Mouse (Mus musculus): ENCODE measurements around the gene Ikzf1. TPM values are rescaled to one million over a fixed set of nuclear protein-coding genes. Genes with fewer than 3 reads are reported as not detected.

The Ikzf1 gene
- polyA plus RNA-seq, 1 experiment from 2014 or later = 15.1 TPM

DNA sequence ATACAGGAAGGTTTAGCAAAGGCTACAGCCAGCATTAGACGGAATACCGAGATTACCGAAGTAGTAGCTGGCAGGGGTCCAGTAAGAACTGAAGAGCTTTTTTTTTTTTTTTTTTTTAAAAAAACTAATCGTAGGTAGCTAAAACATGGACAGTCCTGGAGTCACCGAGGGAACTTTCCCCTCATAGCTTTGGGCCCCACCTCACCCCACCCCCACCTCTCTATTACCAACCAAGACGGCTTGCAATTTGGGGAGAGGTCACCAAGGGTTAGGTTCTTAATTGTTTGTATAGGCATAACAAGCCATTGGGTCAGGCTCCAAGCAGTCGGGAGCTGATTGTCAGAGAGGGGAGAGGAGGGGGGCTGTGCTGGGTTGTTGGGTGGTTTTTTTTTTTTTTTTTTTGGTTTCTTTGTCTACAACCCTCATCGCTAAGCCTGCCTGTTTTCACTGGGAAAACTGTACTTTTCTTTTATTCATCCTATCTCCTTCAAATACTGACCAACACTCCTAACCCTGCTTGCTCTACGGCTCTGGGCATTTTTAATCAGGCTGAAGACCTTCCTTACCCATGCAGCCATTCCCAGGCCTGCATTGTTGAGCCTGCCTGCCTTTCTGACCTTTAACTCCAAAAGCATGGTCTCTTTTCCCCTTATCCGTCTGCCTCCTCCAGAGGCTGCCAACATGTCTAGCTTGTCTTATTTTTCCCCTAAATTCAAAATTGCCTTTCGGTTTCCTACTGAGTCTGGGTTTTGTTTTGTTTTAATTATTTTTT is 124.8 kb downstream of the Ikzf1 start:
- H3K9ac ChIP-seq (ENCODE audit: low read length) = peak overlapping the region; percentile 91
- H3K4me3 ChIP-seq (ENCODE audit: low read length) = peak overlapping the region; percentile 90
- H3K4me2 ChIP-seq (ENCODE audit: low read depth, low read length) = peak overlapping the region; percentile 94
- 11% methylated on average over 11 of the region's 11 CpGs for WGBS
- peak overlapping the region; percentile 100 for H3K27ac ChIP-seq (ENCODE audit: low read length)
- ATAC-seq (replicated peaks; ENCODE audit: extremely low read depth, insufficient read depth, low FRiP score) = peak; percentile 12
- no peaks in the 10 kb centered on the region for H3K27me3 ChIP-seq (ENCODE audit: control insufficient read depth, insufficient read depth, low read length)
- H3K36me3 ChIP-seq (ENCODE audit: control insufficient read depth, insufficient read depth) = peaks cover 3% of the 10 kb centered on the region; the same call in 1 of the 2 replicates
- no peaks in the 10 kb centered on the region for H3K9me3 ChIP-seq (replicated peaks; ENCODE audit: control insufficient read depth, low read length)
- peaks cover 11% of the 10 kb centered on the region for H3K4me1 ChIP-seq (ENCODE audit: control insufficient read depth, insufficient read depth, low read length)

DNA sequence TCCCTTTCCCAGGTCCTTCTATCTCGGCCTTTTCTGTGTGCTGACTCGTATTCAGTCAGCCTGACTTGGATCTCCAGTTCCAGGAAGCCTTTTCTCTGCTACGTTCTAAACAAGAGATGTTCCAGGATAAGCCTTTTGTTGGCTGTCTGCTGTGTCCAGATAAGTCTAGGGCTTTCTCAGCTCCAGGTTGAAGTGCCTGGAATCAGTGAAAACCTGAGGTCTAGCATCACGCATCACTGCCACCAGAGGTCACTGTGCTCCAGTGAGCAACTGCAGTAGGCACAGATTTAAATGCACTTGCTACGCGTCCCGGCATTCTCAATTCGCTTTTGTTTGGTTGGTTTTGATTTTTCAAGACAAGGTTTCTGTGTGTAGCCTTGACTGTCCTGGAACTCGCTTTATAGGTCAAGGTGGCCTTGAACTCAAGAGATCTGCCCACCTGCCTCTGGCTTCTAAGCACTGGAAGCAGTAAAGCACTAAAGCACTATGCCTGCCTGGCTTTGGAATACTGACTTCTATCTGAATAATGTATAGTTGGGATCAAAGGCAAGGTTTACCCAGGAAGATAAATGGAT is 127.2 kb downstream of the Ikzf1 start:
- Histone ChIP-seq H3K27ac (ENCODE audit: low read length) (peak overlapping the region; percentile 68; the same call in 1 of the 2 replicates), H3K9me3 (replicated peaks; ENCODE audit: control insufficient read depth, low read length) (no peaks in the 10 kb centered on the region), H3K9ac (ENCODE audit: low read length) (peak overlapping the region; percentile 69), H3K4me2 (ENCODE audit: low read depth, low read length) (peak overlapping the region; percentile 61), H3K4me1 (ENCODE audit: control insufficient read depth, insufficient read depth, low read length) (peaks cover 16% of the 10 kb centered on the region), H3K27me3 (ENCODE audit: control insufficient read depth, insufficient read depth, low read length) (no peaks in the 10 kb centered on the region), H3K4me3 (ENCODE audit: low read length) (peak overlapping the region; percentile 31), H3K36me3 (ENCODE audit: control insufficient read depth, insufficient read depth) (no peaks in the 10 kb centered on the region)
- no peak for ATAC-seq (replicated peaks; ENCODE audit: extremely low read depth, insufficient read depth, low FRiP score)
- WGBS = 15% methylated on average over 9 of the region's 9 CpGs

DNA sequence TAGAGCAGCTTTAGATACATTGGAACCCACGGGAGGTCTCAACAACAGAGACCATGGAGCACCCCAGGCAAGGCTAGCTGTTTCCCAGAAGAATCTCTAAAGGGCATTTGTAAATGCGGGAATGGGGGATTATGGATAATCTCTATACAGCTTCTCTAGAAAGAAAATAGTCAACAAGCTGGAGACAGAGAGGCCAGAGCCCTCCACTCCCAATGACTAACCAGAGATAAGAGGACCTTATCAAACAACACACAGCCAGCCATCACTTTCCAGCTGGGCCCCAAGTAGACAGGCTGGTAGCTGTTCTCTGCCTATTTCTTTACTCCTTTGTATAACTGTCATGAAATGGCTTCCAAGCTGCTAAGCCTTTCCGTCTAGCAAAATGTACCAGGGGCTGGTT is 130.9 kb downstream of the Ikzf1 start:
- peaks cover 11% of the 10 kb centered on the region for H3K4me1 ChIP-seq (ENCODE audit: control insufficient read depth, insufficient read depth, low read length)
- 30% methylated on average over 3 of the region's 3 CpGs for WGBS
- H3K4me3 ChIP-seq (ENCODE audit: low read length) = no peak overlapping the region
- H3K27me3 ChIP-seq (ENCODE audit: control insufficient read depth, insufficient read depth, low read length) = no peaks in the 10 kb centered on the region
- no peak overlapping the region for H3K4me2 ChIP-seq (ENCODE audit: low read depth, low read length)
- no peaks in the 10 kb centered on the region for H3K36me3 ChIP-seq (ENCODE audit: control insufficient read depth, insufficient read depth)
- H3K27ac ChIP-seq (ENCODE audit: low read length) = peak overlapping the region; percentile 16; the same call in 1 of the 2 replicates
- H3K9me3 ChIP-seq (replicated peaks; ENCODE audit: control insufficient read depth, low read length) = no peaks in the 10 kb centered on the region
- ATAC-seq (replicated peaks; ENCODE audit: extremely low read depth, insufficient read depth, low FRiP score) = no peak
- no peak overlapping the region for H3K9ac ChIP-seq (ENCODE audit: low read length)

DNA sequence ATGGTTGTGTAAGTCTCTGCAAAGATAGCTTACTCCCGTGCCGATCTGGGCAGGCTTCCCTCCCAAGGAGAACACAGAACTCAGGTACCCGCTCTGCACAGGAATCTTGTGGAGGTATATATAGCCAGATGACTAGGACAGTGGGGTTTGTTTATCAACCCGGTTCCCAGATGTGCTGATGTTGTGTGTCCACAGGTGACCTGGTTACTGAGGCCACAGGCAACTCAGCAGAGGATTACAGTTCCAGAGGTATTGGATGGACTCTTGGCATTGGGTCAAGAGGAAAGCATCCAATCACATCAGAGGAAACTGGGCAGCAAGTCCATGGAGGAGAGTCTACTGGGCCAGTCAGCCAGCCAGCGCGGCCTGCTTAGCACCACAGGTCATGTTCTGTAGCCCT is 134.0 kb downstream of the Ikzf1 start:
- Histone ChIP-seq H3K4me1 (ENCODE audit: control insufficient read depth, insufficient read depth, low read length) (peaks cover 36% of the 10 kb centered on the region), H3K27me3 (ENCODE audit: control insufficient read depth, insufficient read depth, low read length) (no peaks in the 10 kb centered on the region), H3K4me3 (ENCODE audit: low read length) (no peak overlapping the region), H3K36me3 (ENCODE audit: control insufficient read depth, insufficient read depth) (no peaks in the 10 kb centered on the region), H3K27ac (ENCODE audit: low read length) (no peak overlapping the region), H3K4me2 (ENCODE audit: low read depth, low read length) (no peak overlapping the region), H3K9me3 (replicated peaks; ENCODE audit: control insufficient read depth, low read length) (no peaks in the 10 kb centered on the region), H3K9ac (ENCODE audit: low read length) (no peak overlapping the region)
- WGBS = 86% methylated on average over 6 of the region's 6 CpGs
- ATAC-seq (replicated peaks; ENCODE audit: extremely low read depth, insufficient read depth, low FRiP score) = no peak

DNA sequence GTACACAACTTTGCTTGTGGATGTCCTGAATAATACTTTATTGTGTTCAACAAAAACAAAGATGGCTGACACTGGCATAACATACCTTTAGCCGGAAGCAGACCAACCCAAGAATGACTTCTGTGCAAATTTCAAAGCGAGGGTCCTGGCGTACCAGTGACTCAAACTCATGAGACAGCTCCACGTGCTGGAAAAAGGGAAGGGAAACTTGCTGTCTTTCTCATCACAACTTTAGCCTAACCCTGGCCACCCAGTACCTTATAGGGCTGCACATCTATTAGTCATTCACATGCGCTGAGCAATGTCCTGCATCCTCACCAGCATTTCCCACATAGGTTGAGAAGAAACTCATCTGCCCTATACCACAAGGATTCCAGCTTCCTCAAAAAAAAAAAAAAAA is 134.4 kb downstream of the Ikzf1 start:
- 96% methylated on average over 5 of the region's 5 CpGs for WGBS
- no peak overlapping the region for H3K27ac ChIP-seq (ENCODE audit: low read length)
- H3K9ac ChIP-seq (ENCODE audit: low read length) = no peak overlapping the region
- no peaks in the 10 kb centered on the region for H3K9me3 ChIP-seq (replicated peaks; ENCODE audit: control insufficient read depth, low read length)
- no peak overlapping the region for H3K4me3 ChIP-seq (ENCODE audit: low read length)
- no peaks in the 10 kb centered on the region for H3K36me3 ChIP-seq (ENCODE audit: control insufficient read depth, insufficient read depth)
- ATAC-seq (replicated peaks; ENCODE audit: extremely low read depth, insufficient read depth, low FRiP score) = no peak
- peaks cover 39% of the 10 kb centered on the region for H3K4me1 ChIP-seq (ENCODE audit: control insufficient read depth, insufficient read depth, low read length)
- no peak overlapping the region for H3K4me2 ChIP-seq (ENCODE audit: low read depth, low read length)
- H3K27me3 ChIP-seq (ENCODE audit: control insufficient read depth, insufficient read depth, low read length) = no peaks in the 10 kb centered on the region

DNA sequence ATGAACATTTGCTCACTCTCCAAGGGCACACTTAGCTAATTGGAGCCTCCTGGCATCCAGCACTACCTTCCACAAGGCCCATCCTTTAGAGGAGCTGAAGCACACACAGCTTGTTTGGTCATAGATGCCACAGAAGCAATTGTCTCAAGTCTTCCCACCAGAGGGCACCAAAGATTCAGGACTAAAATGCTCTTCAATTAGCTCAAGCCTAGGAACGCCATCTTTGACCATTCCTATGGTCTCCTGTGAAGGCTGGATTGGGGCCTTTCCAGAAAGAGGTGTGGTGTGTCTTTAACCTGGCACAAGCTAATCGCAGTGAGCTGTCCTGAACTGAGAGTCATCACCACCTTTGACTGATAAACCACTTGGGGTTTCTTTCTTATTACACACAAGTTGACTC is 135.4 kb downstream of the Ikzf1 start:
- WGBS = 3% methylated on average over 2 of the region's 2 CpGs
- H3K4me2 ChIP-seq (ENCODE audit: low read depth, low read length) = no peak overlapping the region
- no peak overlapping the region; the same call in 1 of the 2 replicates for H3K9ac ChIP-seq (ENCODE audit: low read length)
- H3K36me3 ChIP-seq (ENCODE audit: control insufficient read depth, insufficient read depth) = no peaks in the 10 kb centered on the region
- peak; percentile 33 for ATAC-seq (replicated peaks; ENCODE audit: extremely low read depth, insufficient read depth, low FRiP score)
- no peak overlapping the region for H3K4me3 ChIP-seq (ENCODE audit: low read length)
- H3K9me3 ChIP-seq (replicated peaks; ENCODE audit: control insufficient read depth, low read length) = no peaks in the 10 kb centered on the region
- H3K4me1 ChIP-seq (ENCODE audit: control insufficient read depth, insufficient read depth, low read length) = peaks cover 48% of the 10 kb centered on the region
- no peaks in the 10 kb centered on the region for H3K27me3 ChIP-seq (ENCODE audit: control insufficient read depth, insufficient read depth, low read length)
- H3K27ac ChIP-seq (ENCODE audit: low read length) = peak overlapping the region; percentile 98

DNA sequence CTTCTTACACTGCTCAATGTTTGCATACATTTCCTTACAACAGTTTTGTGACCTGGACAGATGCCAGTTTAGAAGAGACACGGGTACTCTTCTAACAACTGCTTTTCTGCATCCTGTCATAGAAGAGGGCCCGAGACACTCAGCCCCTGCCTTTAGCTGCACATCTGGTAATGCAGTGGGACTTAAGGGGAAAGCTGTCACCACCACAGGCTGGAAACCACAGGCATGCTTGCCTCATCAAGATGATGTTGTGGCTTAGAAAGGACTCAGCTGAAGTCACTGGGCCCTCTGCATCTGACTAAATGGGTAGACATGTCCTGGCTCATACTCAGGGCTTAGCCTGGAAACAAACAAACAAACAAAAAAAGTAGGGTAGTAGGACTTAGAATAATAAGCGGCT is 135.9 kb downstream of the Ikzf1 start:
- no peak overlapping the region for H3K4me3 ChIP-seq (ENCODE audit: low read length)
- H3K9me3 ChIP-seq (replicated peaks; ENCODE audit: control insufficient read depth, low read length) = no peaks in the 10 kb centered on the region
- no peak overlapping the region for H3K4me2 ChIP-seq (ENCODE audit: low read depth, low read length)
- no peaks in the 10 kb centered on the region for H3K36me3 ChIP-seq (ENCODE audit: control insufficient read depth, insufficient read depth)
- no peak for ATAC-seq (replicated peaks; ENCODE audit: extremely low read depth, insufficient read depth, low FRiP score)
- WGBS = 28% methylated on average over 3 of the region's 3 CpGs
- no peaks in the 10 kb centered on the region for H3K27me3 ChIP-seq (ENCODE audit: control insufficient read depth, insufficient read depth, low read length)
- peaks cover 53% of the 10 kb centered on the region for H3K4me1 ChIP-seq (ENCODE audit: control insufficient read depth, insufficient read depth, low read length)
- peak overlapping the region; percentile 98 for H3K27ac ChIP-seq (ENCODE audit: low read length)
- H3K9ac ChIP-seq (ENCODE audit: low read length) = peak overlapping the region; percentile 49

DNA sequence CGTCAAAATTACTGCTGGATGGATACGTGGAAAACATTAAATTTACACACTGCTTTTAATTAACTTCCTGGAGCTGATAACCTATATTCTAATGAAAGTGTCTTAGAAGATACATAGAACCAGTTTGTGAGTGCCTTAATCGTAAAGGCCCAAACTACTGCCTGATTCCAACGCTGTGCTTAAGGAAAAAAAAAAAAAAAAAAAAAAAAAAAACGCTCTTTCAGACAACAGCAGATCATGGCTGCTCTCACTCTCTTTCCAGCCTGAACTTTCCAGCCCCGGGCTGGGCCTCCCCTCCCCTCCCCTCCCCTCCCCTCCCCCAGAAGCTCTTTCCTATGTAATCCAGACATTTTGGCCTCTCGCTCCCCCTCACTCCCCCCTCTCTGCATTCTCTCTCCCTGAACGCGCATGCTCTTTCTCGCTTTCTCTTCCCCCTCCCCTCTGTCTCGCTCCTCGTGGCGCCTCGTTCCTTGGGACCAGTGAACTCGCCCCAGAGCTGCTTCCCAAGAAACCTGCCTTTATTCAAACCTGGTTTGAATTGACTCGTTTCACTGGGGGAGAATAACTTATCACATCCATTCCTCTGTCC is 136.7 kb downstream of the Ikzf1 start:
- no peak overlapping the region for H3K4me2 ChIP-seq (ENCODE audit: low read depth, low read length)
- no peak overlapping the region for H3K4me3 ChIP-seq (ENCODE audit: low read length)

More for the DNA sequence above, 136.7 kb downstream of the Ikzf1 start:
- H3K27ac ChIP-seq (ENCODE audit: low read length) = peak overlapping the region; percentile 98
- ATAC-seq (replicated peaks; ENCODE audit: extremely low read depth, insufficient read depth, low FRiP score) = peak; percentile 24
- WGBS = 14% methylated on average over 15 of the region's 16 CpGs
- no peaks in the 10 kb centered on the region for H3K27me3 ChIP-seq (ENCODE audit: control insufficient read depth, insufficient read depth, low read length)
- H3K36me3 ChIP-seq (ENCODE audit: control insufficient read depth, insufficient read depth) = no peaks in the 10 kb centered on the region
- H3K9me3 ChIP-seq (replicated peaks; ENCODE audit: control insufficient read depth, low read length) = no peaks in the 10 kb centered on the region
- H3K4me1 ChIP-seq (ENCODE audit: control insufficient read depth, insufficient read depth, low read length) = peaks cover 54% of the 10 kb centered on the region
- peak overlapping the region; percentile 64 for H3K9ac ChIP-seq (ENCODE audit: low read length)

Data from heart, embryonic 16.5 days (tissue).